Mouse (Mus musculus) liver, adult 2 months (tissue): ENCODE measurements around the gene Casc1.

Experiments used
- CTCF ChIP-seq: fragments of 200-500 bp; IDR thresholded peaks from 2 replicates; pipeline ENCODE4 v1.5.1; 2011; ENCODE audit warnings: low read depth, low read length, control low read depth
- POLR2A ChIP-seq: fragments of 200-500 bp; IDR thresholded peaks from 2 replicates; pipeline ENCODE4 v1.6.1; 2011; ENCODE audit warnings: low read length, control low read depth; ENCODE audit not compliant: insufficient read depth; ENCODE audit errors: extremely low read depth

DNA sequence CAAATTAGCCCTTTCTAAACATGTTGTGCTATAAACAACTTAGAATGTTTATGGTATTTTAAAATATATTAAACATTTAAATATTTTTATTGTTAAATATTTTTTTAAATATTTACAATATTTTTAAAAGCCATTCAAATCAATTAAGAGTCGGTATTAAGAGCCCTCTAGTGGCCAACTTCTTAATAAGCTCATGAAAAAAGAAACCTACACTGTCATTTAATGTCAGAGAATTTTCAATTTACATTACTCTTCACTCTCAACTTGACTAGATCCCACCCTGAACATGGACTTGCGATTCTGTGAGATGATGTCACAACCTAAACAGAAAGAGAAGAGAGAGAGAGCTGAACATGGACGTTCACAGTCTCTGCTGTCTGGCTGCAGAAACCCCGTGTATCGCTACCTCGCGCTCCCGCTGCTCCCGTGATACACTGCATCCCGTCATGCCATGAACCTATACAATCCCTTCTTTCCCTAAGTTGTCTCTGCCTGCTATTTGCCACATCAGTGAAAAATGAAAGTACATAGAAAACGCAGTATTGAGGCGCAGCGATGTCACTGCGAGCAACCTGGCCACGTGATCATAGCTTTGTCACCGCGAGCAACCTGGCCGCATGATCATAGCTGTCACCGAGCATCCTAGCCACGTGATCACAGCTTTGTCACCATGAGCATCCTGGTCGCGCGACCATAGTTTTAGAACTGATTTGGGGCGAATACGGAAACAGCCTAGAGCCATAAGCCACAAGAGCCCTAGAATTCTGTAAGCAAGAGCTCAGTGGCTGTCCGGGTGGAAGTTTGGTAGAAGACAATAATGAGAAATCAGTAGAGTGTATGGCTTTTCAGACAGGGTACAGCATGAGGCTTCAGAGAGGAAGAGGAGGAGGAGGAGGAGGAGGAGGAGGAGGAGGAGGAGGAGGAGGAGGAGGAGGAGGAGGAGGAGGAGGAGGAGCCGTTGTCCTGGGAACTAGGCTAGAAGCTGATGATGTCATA, 23.4 kb downstream of the Casc1 start:
- no peak for TF ChIP-seq POLR2A
- TF ChIP-seq CTCF = 0 out of 2 replicates have a peak, but pooled peaks have one; percentile 0
